20 mouse cellular contexts compared by ENCODE assay signal in genomic region chr5:53239831-53240440, GRCm38 (mm10). TPM values are rescaled to one million over a fixed set of nuclear protein-coding genes. Genes with fewer than 3 reads are reported as not detected.
DNase-seq lines count a peak whose midpoint lies in the region; ATAC-seq lines count a peak whose summit lies in the region.
"Had no signal": no experiment of that assay in that cellular context is flagged by ENCODE, and none has a peak within 500 bp of the region (broad histone marks: within the 10 kb centered on the region; RNA-seq: fewer than 3 reads in every experiment).

No protein-coding gene starts in this region.

- no peaks in the 10 kb centered on the region for H3K36me3 ChIP-seq in forebrain, embryonic 13.5 days (ENCODE audit: poor library complexity, severe bottlenecking)
- no peaks in the 10 kb centered on the region for H3K36me3 ChIP-seq in forebrain, embryonic 15.5 days
- H3K36me3 ChIP-seq in midbrain, embryonic 13.5 days, result no peaks in the 10 kb centered on the region
- H3K36me3 ChIP-seq in midbrain, embryonic 10.5 days, result no peaks in the 10 kb centered on the region
- H3K36me3 ChIP-seq: limb, embryonic 12.5 days; liver, embryonic 12.5 days had no signal

- no peak for ATAC-seq in forebrain, embryonic 13.5 days
- ATAC-seq in forebrain, embryonic 15.5 days (replicated peaks), result no peak
- ATAC-seq in midbrain, embryonic 13.5 days, result peak; percentile 34; the same call in 1 of the 2 replicates
- ATAC-seq: forebrain, postnatal 0 days; inflammation-experienced regulatory T-cells, adult 6 months; liver, embryonic 12.5 days had no signal

- peak overlapping the region; percentile 4; the same call in 1 of the 2 replicates for H3K27ac ChIP-seq in forebrain, embryonic 13.5 days
- no peak overlapping the region for H3K27ac ChIP-seq in forebrain, embryonic 15.5 days (replicated peaks)
- H3K27ac ChIP-seq in midbrain, embryonic 13.5 days, result no peak overlapping the region; the same call in 1 of the 2 replicates
- no peak overlapping the region for H3K27ac ChIP-seq in midbrain, embryonic 10.5 days (replicated peaks)
- H3K27ac ChIP-seq: kidney, postnatal 0 days; limb, embryonic 12.5 days; liver, embryonic 12.5 days had no signal

- 44% methylated on average over 11 of the region's 11 CpGs for WGBS in forebrain, embryonic 13.5 days
- 40% methylated on average over 11 of the region's 11 CpGs for WGBS in forebrain, embryonic 15.5 days
- 39% methylated on average over 11 of the region's 11 CpGs for WGBS in midbrain, embryonic 13.5 days
- 68% methylated on average over 11 of the region's 11 CpGs for WGBS in midbrain, embryonic 10.5 days

- no peaks in the 10 kb centered on the region for H3K9me3 ChIP-seq in forebrain, embryonic 13.5 days (replicated peaks)
- H3K9me3 ChIP-seq in forebrain, embryonic 15.5 days, result no peaks in the 10 kb centered on the region
- no peaks in the 10 kb centered on the region for H3K9me3 ChIP-seq in midbrain, embryonic 13.5 days
- no peaks in the 10 kb centered on the region for H3K9me3 ChIP-seq in midbrain, embryonic 10.5 days (replicated peaks)
- H3K9me3 ChIP-seq: limb, embryonic 12.5 days; liver, embryonic 12.5 days had no signal

- no peak overlapping the region for H3K4me3 ChIP-seq in forebrain, embryonic 13.5 days
- no peak overlapping the region for H3K4me3 ChIP-seq in forebrain, embryonic 15.5 days
- no peak overlapping the region for H3K4me3 ChIP-seq in midbrain, embryonic 13.5 days (replicated peaks)
- H3K4me3 ChIP-seq in midbrain, embryonic 10.5 days, result no peak overlapping the region
- H3K4me3 ChIP-seq: limb, embryonic 12.5 days; liver, embryonic 12.5 days had no signal

- no peaks in the 10 kb centered on the region for H3K27me3 ChIP-seq in forebrain, embryonic 13.5 days
- H3K27me3 ChIP-seq in forebrain, embryonic 15.5 days, result no peaks in the 10 kb centered on the region
- peaks cover 5% of the 10 kb centered on the region; the same call in 1 of the 2 replicates for H3K27me3 ChIP-seq in midbrain, embryonic 13.5 days
- no peaks in the 10 kb centered on the region for H3K27me3 ChIP-seq in midbrain, embryonic 10.5 days (ENCODE audit: low read depth, poor library complexity, severe bottlenecking)
- H3K27me3 ChIP-seq: limb, embryonic 12.5 days; liver, embryonic 12.5 days had no signal

- DNase-seq in midbrain, embryonic 10.5 days (ENCODE audit: low spot score), result no peak
- DNase-seq in mesoderm, embryonic 11.5 days (ENCODE audit: low read depth, low spot score), result peak; percentile 24
- DNase-seq in retina, embryonic 14.5 days (ENCODE audit: low spot score), result peak; percentile 51
- DNase-seq in right cerebral cortex, postnatal 14 days, result no peak
- DNase-seq in left cerebral cortex, adult 18-20 months (ENCODE audit: low spot score in 2 of 2), result no peak
- DNase-seq: adrenal gland, postnatal 36 days; cerebellum, adult 9-10 months; forebrain, postnatal 0 days; gastrocnemius, postnatal 25 days; heart, adult 18-20 months; kidney, adult 18-20 months; lung, adult 18-20 months; lung, postnatal 10 days had no signal

- H3K4me1 ChIP-seq in forebrain, embryonic 13.5 days, result peaks cover 18% of the 10 kb centered on the region
- H3K4me1 ChIP-seq in forebrain, embryonic 15.5 days, result peaks cover 9% of the 10 kb centered on the region; the same call in 1 of the 2 replicates
- H3K4me1 ChIP-seq in midbrain, embryonic 13.5 days (replicated peaks), result peaks cover 19% of the 10 kb centered on the region
- H3K4me1 ChIP-seq in midbrain, embryonic 10.5 days, result peaks cover 36% of the 10 kb centered on the region
- H3K4me1 ChIP-seq: liver, embryonic 12.5 days had no signal

- no peak overlapping the region for H3K9ac ChIP-seq in forebrain, embryonic 13.5 days
- H3K9ac ChIP-seq in forebrain, embryonic 15.5 days (replicated peaks), result no peak overlapping the region
- no peak overlapping the region for H3K9ac ChIP-seq in midbrain, embryonic 13.5 days (replicated peaks)
- H3K9ac ChIP-seq: forebrain, postnatal 0 days; limb, embryonic 12.5 days; liver, embryonic 12.5 days had no signal

- no peak overlapping the region for H3K4me2 ChIP-seq in forebrain, embryonic 13.5 days
- no peak overlapping the region for H3K4me2 ChIP-seq in forebrain, embryonic 15.5 days (replicated peaks)
- H3K4me2 ChIP-seq in midbrain, embryonic 13.5 days (replicated peaks), result no peak overlapping the region
- H3K4me2 ChIP-seq: limb, embryonic 12.5 days; liver, embryonic 12.5 days had no signal

RNA-seq across cellular contexts. Expression of gene Sel1l3, which starts 26.2 kb away (rescaled TPM):
- polyA plus RNA-seq in forebrain, embryonic 13.5 days (2015; fragmentation: Nextera tagmentation; extraction: Ambion mirVana), result 7.0 and 8.5 TPM in 2 replicates
- 11.0 and 11.4 TPM in 2 replicates for polyA plus RNA-seq in forebrain, embryonic 15.5 days (2015; fragmentation: Nextera tagmentation; extraction: Ambion mirVana)
- 3.2 and 3.8 TPM in 2 replicates for polyA plus RNA-seq in midbrain, embryonic 13.5 days (2015; fragmentation: Nextera tagmentation; extraction: Ambion mirVana)
- polyA plus RNA-seq in midbrain, embryonic 10.5 days (2016; fragmentation: Nextera tagmentation; extraction: Ambion mirVana), result 0.96 and 1.1 TPM in 2 replicates
- 10 to 100 TPM; 56.9 to 63.9 TPM for total RNA-seq in left cerebral cortex, adult 18-20 months (2021)

RNA-seq across cellular contexts. Expression of gene Smim20, which starts 26.9 kb away (rescaled TPM):
- polyA plus RNA-seq in forebrain, embryonic 13.5 days (2015; fragmentation: Nextera tagmentation; extraction: Ambion mirVana), result 64.8 and 70.7 TPM in 2 replicates
- 59.9 and 65.8 TPM in 2 replicates for polyA plus RNA-seq in forebrain, embryonic 15.5 days (2015; fragmentation: Nextera tagmentation; extraction: Ambion mirVana)
- 72.3 and 75.8 TPM in 2 replicates for polyA plus RNA-seq in midbrain, embryonic 13.5 days (2015; fragmentation: Nextera tagmentation; extraction: Ambion mirVana)
- 70.9 and 74.1 TPM in 2 replicates for polyA plus RNA-seq in midbrain, embryonic 10.5 days (2016; fragmentation: Nextera tagmentation; extraction: Ambion mirVana)
- total RNA-seq in left cerebral cortex, adult 18-20 months (2021), result 10 to 100 TPM; 29.2 to 34.2 TPM

Comparison
In these comparisons a context has a peak if more than half of its experiments do, and no peak if none do; other contexts are left out.
1. DNase-seq: peak in mesoderm, embryonic 11.5 days (single experiment) and retina, embryonic 14.5 days (single experiment); none in midbrain, embryonic 10.5 days (single experiment), right cerebral cortex, postnatal 14 days (single experiment) and left cerebral cortex, adult 18-20 months (0 of 2).